Mouse (Mus musculus): Measurements from ENCODE around the gene Cbr2. TPM values are rescaled to one million over a fixed set of nuclear protein-coding genes. Genes with fewer than 3 reads are reported as not detected.

Cbr2 gene
- polyA plus RNA-seq (2012; rRNA removed): 2.5 and 4.2 TPM in 2 replicates

GRCm38 (mm10) chr11:120731858-120732680, at the start of gene Cbr2:
Gene Cbr2, minus strand, starts transcription at chr11:120732114.

GRCm38 (mm10) chr11:120762672-120763041, 30.7 kb upstream of the Cbr2 start, which contains the start of gene Hmga1b:
Gene Hmga1b, plus strand, starts transcription at chr11:120762794.

GRCm38 (mm10) chr11:120727169-120727527, 4.8 kb downstream of the Cbr2 start, which contains the start of gene Dcxr:
Gene Dcxr, minus strand, starts transcription at chr11:120727281.

GRCm38 (mm10) chr11:120721124-120722066, 10.5 kb downstream of the Cbr2 start, which contains the start of gene Rac3:
Gene Rac3, plus strand, starts transcription at chr11:120721470.

GRCm38 (mm10) chr11:120713580-120714518, 18.1 kb downstream of the Cbr2 start, which contains the start of the genes Cenpx and Lrrc45:
Gene Cenpx, minus strand, starts transcription at chr11:120713738.
Gene Lrrc45, plus strand, starts transcription at chr11:120713925.

Other genes with a start within 250 kb of the Cbr2 start
- 107 and 119 TPM in 2 replicates for gene Mrpl12, start 247.5 kb downstream of the Cbr2 start, polyA plus RNA-seq (2012; rRNA removed)
- gene Slc25a10, start 240.3 kb downstream of the Cbr2 start, polyA plus RNA-seq (2012; rRNA removed): 33.0 and 33.5 TPM in 2 replicates
- 0.10 and 0.45 TPM in 2 replicates for gene Gcgr, start 201.4 kb downstream of the Cbr2 start, polyA plus RNA-seq (2012; rRNA removed)
- 192 and 196 TPM in 2 replicates for gene Mcrip1, start 182.4 kb downstream of the Cbr2 start, polyA plus RNA-seq (2012; rRNA removed)
- gene Ppp1r27, start 181.0 kb downstream of the Cbr2 start, polyA plus RNA-seq (2012; rRNA removed): 1.1 TPM in 1 of 2 replicates, not detected in the other
- gene P4hb, start 158.9 kb downstream of the Cbr2 start, polyA plus RNA-seq (2012; rRNA removed): 153 and 156 TPM in 2 replicates
- 443 and 473 TPM in 2 replicates for gene Arhgdia, start 150.5 kb downstream of the Cbr2 start, polyA plus RNA-seq (2012; rRNA removed)
- 83.1 and 83.5 TPM in 2 replicates for gene Alyref, start 133.7 kb downstream of the Cbr2 start, polyA plus RNA-seq (2012; rRNA removed)
- 185 and 196 TPM in 2 replicates for gene Anapc11, start 133.7 kb downstream of the Cbr2 start, polyA plus RNA-seq (2012; rRNA removed)
- gene Npb, start 123.6 kb downstream of the Cbr2 start, polyA plus RNA-seq (2012; rRNA removed): 0.22 and 0.57 TPM in 2 replicates
- gene Pcyt2, start 114.2 kb downstream of the Cbr2 start, polyA plus RNA-seq (2012; rRNA removed): 286 and 294 TPM in 2 replicates
- 67.4 and 67.5 TPM in 2 replicates for gene Sirt7, start 106.9 kb downstream of the Cbr2 start, polyA plus RNA-seq (2012; rRNA removed)
- 69.7 and 75.8 TPM in 2 replicates for gene Mafg, start 98.5 kb downstream of the Cbr2 start, polyA plus RNA-seq (2012; rRNA removed)
- gene Pycr1, start 88.3 kb downstream of the Cbr2 start, polyA plus RNA-seq (2012; rRNA removed): 19.2 and 19.8 TPM in 2 replicates
- gene Myadml2, start 84.0 kb downstream of the Cbr2 start, polyA plus RNA-seq (2012; rRNA removed): 0.63 and 0.74 TPM in 2 replicates
- 7.3 and 7.5 TPM in 2 replicates for gene Notum, start 70.9 kb downstream of the Cbr2 start, polyA plus RNA-seq (2012; rRNA removed)
- gene Aspscr1, start 59.1 kb downstream of the Cbr2 start, polyA plus RNA-seq (2012; rRNA removed): 70.1 and 71.8 TPM in 2 replicates
- gene Cenpx, start 18.4 kb downstream of the Cbr2 start, polyA plus RNA-seq (2012; rRNA removed): 56.6 and 60.2 TPM in 2 replicates
- gene Lrrc45, start 18.2 kb downstream of the Cbr2 start, polyA plus RNA-seq (2012; rRNA removed): 144 TPM in 2 replicates
- gene Rac3, start 10.6 kb downstream of the Cbr2 start, polyA plus RNA-seq (2012; rRNA removed): 858 and 954 TPM in 2 replicates
- gene Dcxr, start 4.8 kb downstream of the Cbr2 start, polyA plus RNA-seq (2012; rRNA removed): 6.9 and 7.2 TPM in 2 replicates
- 0.82 and 1.0 TPM in 2 replicates for gene Hmga1b, start 30.7 kb upstream of the Cbr2 start, polyA plus RNA-seq (2012; rRNA removed)
- gene Rfng, start 52.1 kb upstream of the Cbr2 start, polyA plus RNA-seq (2012; rRNA removed): 118 and 127 TPM in 2 replicates
- gene Gps1, start 52.2 kb upstream of the Cbr2 start, polyA plus RNA-seq (2012; rRNA removed): 294 and 308 TPM in 2 replicates
- 38.1 and 38.2 TPM in 2 replicates for gene Dus1l, start 64.3 kb upstream of the Cbr2 start, polyA plus RNA-seq (2012; rRNA removed)
- 281 and 338 TPM in 2 replicates for gene Fasn, start 92.4 kb upstream of the Cbr2 start, polyA plus RNA-seq (2012; rRNA removed)
- gene Ccdc57, start 200.8 kb upstream of the Cbr2 start, polyA plus RNA-seq (2012; rRNA removed): 9.6 and 10.4 TPM in 2 replicates
- 8.9 and 9.1 TPM in 2 replicates for gene Slc16a3, start 216.4 kb upstream of the Cbr2 start, polyA plus RNA-seq (2012; rRNA removed)